ENCODE assay signal across 19 mouse cellular contexts in genomic region chr1:91630206-91630605, GRCm38 (mm10).
DNase-seq lines count a peak whose midpoint lies in the region; ATAC-seq and TF ChIP-seq lines count a peak whose summit lies in the region.
"Had no signal": no experiment of that assay in that cellular context is flagged by ENCODE, and none has a peak within 500 bp of the region (broad histone marks: within the 10 kb centered on the region; RNA-seq: fewer than 3 reads in every experiment).

No protein-coding gene starts in this region.

- no peak for TF ChIP-seq CTCF in heart, postnatal 0 days (IDR thresholded peaks at IDR 0.05; ENCODE audit: low read depth)

- no peak overlapping the region for H3K4me3 ChIP-seq in heart, postnatal 0 days (ENCODE audit: low read depth, low read length)
- no peak overlapping the region for H3K4me3 ChIP-seq in embryonic facial prominence, embryonic 14.5 days (ENCODE audit: low read depth, low read length)
- no peak overlapping the region for H3K4me3 ChIP-seq in forebrain, embryonic 10.5 days
- H3K4me3 ChIP-seq: forebrain, embryonic 13.5 days; heart, embryonic 12.5 days; limb, embryonic 12.5 days; megakaryocyte, embryonic 14.5 days; neural tube, embryonic 12.5 days had no signal

- no peaks in the 10 kb centered on the region for H3K27me3 ChIP-seq in heart, postnatal 0 days (ENCODE audit: control insufficient read depth, insufficient read depth, low read length)
- no peaks in the 10 kb centered on the region for H3K27me3 ChIP-seq in embryonic facial prominence, embryonic 14.5 days (replicated peaks; ENCODE audit: control insufficient read depth, insufficient read depth, low read length)
- H3K27me3 ChIP-seq in forebrain, embryonic 10.5 days (ENCODE audit: poor library complexity, severe bottlenecking): no peaks in the 10 kb centered on the region
- H3K27me3 ChIP-seq: forebrain, embryonic 13.5 days; heart, embryonic 12.5 days; limb, embryonic 12.5 days; neural tube, embryonic 12.5 days; Patski had no signal

- ATAC-seq in heart, postnatal 0 days (ENCODE audit: insufficient read depth, low read depth): no peak
- ATAC-seq in embryonic facial prominence, embryonic 14.5 days (ENCODE audit: low read depth): no peak
- ATAC-seq: forebrain, embryonic 13.5 days; hindbrain, postnatal 0 days; Patski had no signal

- 62% methylated on average over 12 of the region's 12 CpGs for WGBS in heart, postnatal 0 days
- WGBS in embryonic facial prominence, embryonic 14.5 days: 38% methylated on average over 11 of the region's 12 CpGs
- WGBS in forebrain, embryonic 10.5 days: 83% methylated on average over 12 of the region's 12 CpGs

- no peak for TF ChIP-seq EP300 in heart, postnatal 0 days (IDR thresholded peaks at IDR 0.05; ENCODE audit: low read depth)

- no peaks in the 10 kb centered on the region for H3K9me3 ChIP-seq in heart, postnatal 0 days (replicated peaks; ENCODE audit: control insufficient read depth, low read length)
- no peaks in the 10 kb centered on the region for H3K9me3 ChIP-seq in embryonic facial prominence, embryonic 14.5 days (ENCODE audit: control insufficient read depth, low read length)
- H3K9me3 ChIP-seq in forebrain, embryonic 10.5 days: no peaks in the 10 kb centered on the region
- H3K9me3 ChIP-seq: forebrain, embryonic 13.5 days; heart, embryonic 12.5 days; limb, embryonic 12.5 days; megakaryocyte, embryonic 14.5 days; neural tube, embryonic 12.5 days had no signal

- peak overlapping the region; percentile 30; the same call in 1 of the 2 replicates for H3K27ac ChIP-seq in heart, postnatal 0 days (ENCODE audit: low read depth)
- 0 out of 2 replicates have a peak overlapping the region, but pooled peaks have one; percentile 19 for H3K27ac ChIP-seq in embryonic facial prominence, embryonic 14.5 days (replicated peaks; ENCODE audit: low read depth, low read length)
- H3K27ac ChIP-seq in forebrain, embryonic 10.5 days: no peak overlapping the region
- H3K27ac ChIP-seq: forebrain, embryonic 13.5 days; hindbrain, postnatal 0 days; limb, embryonic 12.5 days; neural tube, embryonic 12.5 days had no signal

- H3K4me1 ChIP-seq in heart, postnatal 0 days (ENCODE audit: control insufficient read depth, insufficient read depth): no peaks in the 10 kb centered on the region; the same call in 1 of the 2 replicates
- H3K4me1 ChIP-seq in embryonic facial prominence, embryonic 14.5 days (ENCODE audit: control insufficient read depth, insufficient read depth, low read length): peaks cover 33% of the 10 kb centered on the region
- H3K4me1 ChIP-seq in forebrain, embryonic 10.5 days: peaks cover 9% of the 10 kb centered on the region
- H3K4me1 ChIP-seq: forebrain, embryonic 13.5 days; megakaryocyte, embryonic 14.5 days; neural tube, embryonic 12.5 days had no signal

- no peak overlapping the region for H3K4me2 ChIP-seq in heart, postnatal 0 days (ENCODE audit: low read depth, low read length)
- no peak overlapping the region for H3K4me2 ChIP-seq in embryonic facial prominence, embryonic 14.5 days (ENCODE audit: low read depth, low read length)
- H3K4me2 ChIP-seq: forebrain, embryonic 13.5 days; heart, embryonic 12.5 days; limb, embryonic 12.5 days; neural tube, embryonic 12.5 days had no signal

- H3K9ac ChIP-seq in heart, postnatal 0 days (replicated peaks; ENCODE audit: low read depth, low read length): no peak overlapping the region
- no peak overlapping the region for H3K9ac ChIP-seq in embryonic facial prominence, embryonic 14.5 days (ENCODE audit: low read depth, low read length)
- H3K9ac ChIP-seq: forebrain, embryonic 13.5 days; heart, embryonic 12.5 days; limb, embryonic 12.5 days; neural tube, embryonic 12.5 days had no signal

- no peak for DNase-seq in heart, postnatal 0 days (ENCODE audit: low spot score)
- DNase-seq in heart, adult 11 months: no peak
- DNase-seq in T-cell, adult 2 months (ENCODE audit: low spot score): peak; percentile 9
- DNase-seq in embryonic facial prominence, embryonic 14.5 days (ENCODE audit: low spot score): peak; percentile 48
- DNase-seq in thymus, postnatal 10 days (ENCODE audit: low spot score in 2 of 2): peak; percentile 62 to 69
- DNase-seq in forebrain, embryonic 10.5 days (ENCODE audit: extremely low spot score, low spot score): no peak
- DNase-seq in layer of hippocampus, postnatal 10 days (ENCODE audit: low spot score in 2 of 2): no peak
- DNase-seq: cerebellum, adult 8-10 months; heart, postnatal 36 days; kidney, adult 8-10 months; lung, postnatal 14 days; right cerebral cortex, postnatal 14 days had no signal

- no peaks in the 10 kb centered on the region for H3K36me3 ChIP-seq in heart, postnatal 0 days (replicated peaks; ENCODE audit: control insufficient read depth, insufficient read depth, low read length)
- no peaks in the 10 kb centered on the region for H3K36me3 ChIP-seq in embryonic facial prominence, embryonic 14.5 days (ENCODE audit: control insufficient read depth, insufficient read depth, low read length)
- H3K36me3 ChIP-seq in forebrain, embryonic 10.5 days (replicated peaks): no peaks in the 10 kb centered on the region
- H3K36me3 ChIP-seq: heart, embryonic 12.5 days; limb, embryonic 12.5 days; neural tube, embryonic 12.5 days had no signal

Comparison
In these comparisons a context has a peak if more than half of its experiments do, and no peak if none do; other contexts are left out.
1. DNase-seq: peak in T-cell, adult 2 months (single experiment), embryonic facial prominence, embryonic 14.5 days (single experiment) and thymus, postnatal 10 days (2 of 2); none in heart, postnatal 0 days (single experiment), heart, adult 11 months (single experiment), forebrain, embryonic 10.5 days (single experiment) and layer of hippocampus, postnatal 10 days (0 of 2).